Mouse (Mus musculus) T-helper 1 cell (primary cell): Measurements from ENCODE around the gene Vmn1r36.
"Not testable (repeated sequence)": the region's sequence is repeated elsewhere in the genome, so short reads cannot be mapped to it uniquely, and the experiment has no call there.

Experiments
- in situ Hi-C: fragments of 300-600 bp; cut with MboI, MseI; formaldehyde crosslinking; loops from one replicate; pipeline ENCODE4 v1.15.1; 2025; ENCODE audit warnings: high pct_unique_total_duplicates

Gene Vmn1r36

GRCm38 (mm10) chr6:66719068-66719467 is at the start of gene Vmn1r36:
Vmn1r36 (minus strand) TSS chr6:66719168.
- in situ Hi-C loops, result not testable (repeated sequence)

DNA sequence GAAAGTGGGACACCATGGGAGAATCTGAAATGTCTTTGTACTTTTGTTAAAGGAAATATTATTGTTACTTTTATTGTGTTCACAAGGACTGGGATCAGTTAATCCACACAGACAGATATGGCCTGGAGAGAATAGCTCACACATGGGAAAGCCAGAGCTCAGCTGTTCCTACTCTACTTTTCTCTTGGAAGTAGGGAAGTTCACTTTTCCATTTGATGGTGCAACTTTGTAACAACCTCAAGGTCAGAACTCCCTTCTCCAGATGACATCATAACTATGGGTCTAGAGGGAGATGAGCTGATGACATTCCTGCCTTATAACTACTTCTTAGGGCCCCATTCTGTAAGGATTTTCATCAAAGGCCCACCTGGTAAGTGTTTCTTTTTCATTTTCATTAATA is 10.1 kb upstream of the Vmn1r36 start, which contains the start of gene Vmn1r37:
Gene Vmn1r37, plus strand, starts transcription at position 301 of the 400 bp plus-strand sequence.
- in situ Hi-C loops, result not testable (repeated sequence)

DNA sequence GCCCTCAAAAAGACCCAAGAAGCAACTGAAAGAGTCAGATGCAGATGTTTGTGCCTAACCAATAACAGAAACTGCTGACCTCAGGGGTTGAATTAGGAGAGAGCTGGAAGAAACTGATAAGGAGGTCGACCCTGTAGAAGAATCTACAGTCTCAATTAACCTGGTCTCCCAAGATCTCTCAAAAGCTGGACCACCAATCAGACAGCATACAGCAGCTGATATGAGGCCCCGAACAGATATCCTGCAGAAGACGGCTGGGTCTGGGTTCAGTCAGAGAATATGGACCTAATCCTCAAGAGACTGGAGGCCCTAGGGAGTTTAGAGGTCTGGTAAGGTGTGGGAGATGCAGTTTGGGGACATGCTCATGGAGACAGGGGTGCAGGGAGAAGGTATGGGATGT is 5.1 kb downstream of the Vmn1r36 start:
- in situ Hi-C loops, result no loop called here

- in situ Hi-C loops, result no loop called here
These were observed 10.1 kb downstream of the Vmn1r36 start for GRCm38 (mm10) chr6:66708901-66709300.

DNA sequence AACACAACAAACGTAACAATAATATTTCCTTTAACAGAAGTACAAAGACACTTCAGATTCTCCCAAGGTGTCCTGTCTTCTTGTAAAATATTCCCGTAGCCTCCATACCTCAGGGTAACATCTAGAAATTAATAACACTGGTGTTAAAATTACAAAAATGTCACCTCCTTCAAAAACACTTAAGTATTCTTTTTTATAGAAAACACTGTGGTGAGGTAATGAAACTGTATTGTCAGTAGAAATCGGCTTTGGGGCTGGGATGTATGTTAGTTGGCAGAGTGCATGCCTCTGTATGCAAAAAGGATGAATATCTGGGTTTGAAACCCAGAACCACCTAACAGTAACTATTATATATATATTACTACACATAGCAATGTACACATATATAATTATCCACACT is 33.2 kb downstream of the Vmn1r36 start, which contains the start of gene Vmn1r35:
Gene Vmn1r35, minus strand, starts transcription at position 101 of the 400 bp plus-strand sequence.
- in situ Hi-C loops, result no loop called here
